Mouse (Mus musculus): ENCODE data around the gene Pofut1. TPM values are rescaled to one million over a fixed set of nuclear protein-coding genes. Genes with fewer than 3 reads are reported as not detected.

Pofut1 gene
- polyA plus RNA-seq, 1 experiment from 2014 or later = 6.4 TPM

- ATAC-seq (ENCODE audit: low read depth) = no peak
- Histone ChIP-seq H3K4me2 (ENCODE audit: low read depth, low read length) (no peak overlapping the region), H3K36me3 (ENCODE audit: control insufficient read depth, insufficient read depth, low read length) (no peaks in the 10 kb centered on the region), H3K4me1 (ENCODE audit: control insufficient read depth, insufficient read depth, low read length) (0 out of 2 replicates have a peak, but pooled peaks cover under 1% of the 10 kb centered on the region), H3K4me3 (ENCODE audit: low read depth, low read length) (no peak overlapping the region), H3K9ac (replicated peaks; ENCODE audit: low read depth, low read length) (no peak overlapping the region), H3K27ac (ENCODE audit: low read depth, low read length) (no peak overlapping the region), H3K27me3 (ENCODE audit: control insufficient read depth, insufficient read depth, low read length) (no peaks in the 10 kb centered on the region), H3K9me3 (ENCODE audit: control insufficient read depth, low read length) (no peaks in the 10 kb centered on the region)
- WGBS = 80% methylated on average over 6 of the region's 6 CpGs
Observed at GRCm38 (mm10) chr2:153310228-153310627, 68.9 kb downstream of the Pofut1 start.

GRCm38 (mm10) chr2:153312884-153313283 lies 71.6 kb downstream of the Pofut1 start:
- peaks cover 14% of the 10 kb centered on the region; the same call in 1 of the 2 replicates for H3K36me3 ChIP-seq (ENCODE audit: control insufficient read depth, insufficient read depth, low read length)

GRCm38 (mm10) chr2:153318408-153318807 lies 77.1 kb downstream of the Pofut1 start:
- no peak overlapping the region for H3K27ac ChIP-seq (ENCODE audit: low read depth, low read length)
- no peaks in the 10 kb centered on the region for H3K9me3 ChIP-seq (ENCODE audit: control insufficient read depth, low read length)
- H3K27me3 ChIP-seq (ENCODE audit: control insufficient read depth, insufficient read depth, low read length) = no peaks in the 10 kb centered on the region
- H3K4me2 ChIP-seq (ENCODE audit: low read depth, low read length) = no peak overlapping the region
- H3K4me1 ChIP-seq (ENCODE audit: control insufficient read depth, insufficient read depth, low read length) = no peaks in the 10 kb centered on the region
- H3K4me3 ChIP-seq (ENCODE audit: low read depth, low read length) = no peak overlapping the region
- peaks cover 45% of the 10 kb centered on the region for H3K36me3 ChIP-seq (ENCODE audit: control insufficient read depth, insufficient read depth, low read length)
- no peak for ATAC-seq (ENCODE audit: low read depth)
- H3K9ac ChIP-seq (replicated peaks; ENCODE audit: low read depth, low read length) = no peak overlapping the region
- 94% methylated on average over 4 of the region's 4 CpGs for WGBS

More at GRCm38 (mm10) chr2:153312884-153313283, 71.6 kb downstream of the Pofut1 start:
- H3K4me1 ChIP-seq (ENCODE audit: control insufficient read depth, insufficient read depth, low read length) = no peaks in the 10 kb centered on the region
- no peak overlapping the region for H3K4me3 ChIP-seq (ENCODE audit: low read depth, low read length)
- H3K4me2 ChIP-seq (ENCODE audit: low read depth, low read length) = no peak overlapping the region
- no peaks in the 10 kb centered on the region for H3K27me3 ChIP-seq (ENCODE audit: control insufficient read depth, insufficient read depth, low read length)
- H3K9me3 ChIP-seq (ENCODE audit: control insufficient read depth, low read length) = no peaks in the 10 kb centered on the region
- H3K9ac ChIP-seq (replicated peaks; ENCODE audit: low read depth, low read length) = no peak overlapping the region
- 95% methylated on average over 9 of the region's 9 CpGs for WGBS
- H3K27ac ChIP-seq (ENCODE audit: low read depth, low read length) = no peak overlapping the region
- ATAC-seq (ENCODE audit: low read depth) = no peak

- Histone ChIP-seq H3K4me3 (ENCODE audit: low read depth, low read length) (no peak overlapping the region), H3K9me3 (ENCODE audit: control insufficient read depth, low read length) (no peaks in the 10 kb centered on the region), H3K9ac (replicated peaks; ENCODE audit: low read depth, low read length) (no peak overlapping the region), H3K27ac (ENCODE audit: low read depth, low read length) (no peak overlapping the region), H3K27me3 (ENCODE audit: control insufficient read depth, insufficient read depth, low read length) (no peaks in the 10 kb centered on the region), H3K4me1 (ENCODE audit: control insufficient read depth, insufficient read depth, low read length) (no peaks in the 10 kb centered on the region), H3K4me2 (ENCODE audit: low read depth, low read length) (no peak overlapping the region), H3K36me3 (ENCODE audit: control insufficient read depth, insufficient read depth, low read length) (peaks cover 52% of the 10 kb centered on the region)
- ATAC-seq (ENCODE audit: low read depth) = no peak
- 82% methylated on average over 8 of the region's 8 CpGs for WGBS
Observed at GRCm38 (mm10) chr2:153319036-153319643, 77.8 kb downstream of the Pofut1 start.

Other genes with a start within 250 kb of the Pofut1 start
- gene Pdrg1, start 226.1 kb upstream of the Pofut1 start, polyA plus RNA-seq (2014; fragmentation: Nextera tagmentation; extraction: Ambion mirVana) = 157 TPM in 2 replicates
- gene Xkr7, start 209.7 kb upstream of the Pofut1 start, polyA plus RNA-seq (2014; fragmentation: Nextera tagmentation; extraction: Ambion mirVana) = 0.81 and 1.5 TPM in 2 replicates
- gene Ccm2l, start 175.6 kb upstream of the Pofut1 start, polyA plus RNA-seq (2014; fragmentation: Nextera tagmentation; extraction: Ambion mirVana) = 1.2 and 1.9 TPM in 2 replicates
- 1.0 and 2.5 TPM in 2 replicates for gene Hck, start 133.1 kb upstream of the Pofut1 start, polyA plus RNA-seq (2014; fragmentation: Nextera tagmentation; extraction: Ambion mirVana)
- gene Tm9sf4, start 80.2 kb upstream of the Pofut1 start, polyA plus RNA-seq (2014; fragmentation: Nextera tagmentation; extraction: Ambion mirVana) = 82.2 and 88.1 TPM in 2 replicates
- 24.7 and 29.3 TPM in 2 replicates for gene Tspyl3, start 16.1 kb upstream of the Pofut1 start, polyA plus RNA-seq (2014; fragmentation: Nextera tagmentation; extraction: Ambion mirVana)
- gene Plagl2, start 107 bp upstream of the Pofut1 start, polyA plus RNA-seq (2014; fragmentation: Nextera tagmentation; extraction: Ambion mirVana) = 5.9 and 8.2 TPM in 2 replicates
- 16.4 and 17.2 TPM in 2 replicates for gene Kif3b, start 49.9 kb downstream of the Pofut1 start, polyA plus RNA-seq (2014; fragmentation: Nextera tagmentation; extraction: Ambion mirVana)
- 15.4 and 16.9 TPM in 2 replicates for gene Asxl1, start 104.3 kb downstream of the Pofut1 start, polyA plus RNA-seq (2014; fragmentation: Nextera tagmentation; extraction: Ambion mirVana)

Measured in neural tube, embryonic 14.5 days (tissue).